ENCODE assay signal across 17 mouse cellular contexts in the genomic region with DNA sequence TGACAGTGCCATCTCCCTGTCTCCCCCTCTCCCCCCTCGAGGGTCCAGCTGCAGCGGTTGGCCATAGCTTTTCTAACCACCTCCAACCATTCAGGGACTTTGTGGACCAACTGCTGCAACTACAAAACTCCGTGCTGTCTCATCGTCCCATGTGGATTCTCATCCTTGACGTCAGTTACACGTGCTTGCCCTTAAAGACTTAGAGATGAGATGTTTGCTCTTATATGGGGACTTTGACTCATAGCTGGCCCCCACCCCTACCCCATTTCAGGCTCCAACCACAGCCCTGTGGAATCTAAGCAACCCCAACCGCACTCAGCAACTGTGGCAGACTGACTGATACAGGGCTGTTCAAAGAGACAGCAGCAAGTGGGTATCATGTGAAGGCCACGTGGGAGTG. TPM values are rescaled to one million over a fixed set of nuclear protein-coding genes. Genes with fewer than 3 reads are reported as not detected.
"Had no signal": no experiment of that assay in that cellular context is flagged by ENCODE, and none has a peak within 500 bp of the region (broad histone marks: within the 10 kb centered on the region; RNA-seq: fewer than 3 reads in every experiment).

No protein-coding gene starts in this region.

- H3K4me3 ChIP-seq: liver, embryonic 12.5 days had no signal

- H3K36me3 ChIP-seq: limb, embryonic 15.5 days; liver, embryonic 12.5 days; lung, embryonic 15.5 days; midbrain, embryonic 13.5 days; neural tube, embryonic 13.5 days; stomach, embryonic 15.5 days had no signal

- DNase-seq: kidney, adult 9 months; kidney, postnatal 36 days; layer of hippocampus, adult 9-11 months; layer of hippocampus, postnatal 36 days; lung, postnatal 14 days; right cerebral cortex, postnatal 14 days; thymus, adult 2 months; thymus, postnatal 25 days had no signal

- H3K27me3 ChIP-seq: stomach, embryonic 15.5 days had no signal

- H3K9me3 ChIP-seq: limb, embryonic 15.5 days; liver, embryonic 12.5 days; lung, embryonic 15.5 days; midbrain, embryonic 13.5 days; neural tube, embryonic 13.5 days; stomach, embryonic 15.5 days had no signal

- ATAC-seq: liver, embryonic 12.5 days had no signal

- H3K27ac ChIP-seq: kidney, postnatal 0 days; limb, embryonic 15.5 days; liver, embryonic 12.5 days; lung, embryonic 15.5 days; macrophage; midbrain, embryonic 13.5 days; neural tube, embryonic 13.5 days; stomach, embryonic 15.5 days had no signal

- H3K4me1 ChIP-seq: liver, embryonic 12.5 days had no signal

RNA-seq across cellular contexts. Expression of a gene that starts 0.9 kb away (rescaled TPM):
- total RNA-seq: megakaryocyte-erythroid progenitor cell, adult 5-6 weeks had no signal
- polyA plus RNA-seq: macrophage had no signal

RNA-seq across cellular contexts. Expression of a gene that starts 29.0 kb away (rescaled TPM):
- polyA plus RNA-seq: macrophage had no signal
